Mouse (Mus musculus) lung, embryonic 14.5 days (tissue): ENCODE data around the gene H2-M10.3. TPM values are rescaled to one million over a fixed set of nuclear protein-coding genes. Genes with fewer than 3 reads are reported as not detected.
A peak's percentile ranks its signal among the peaks of the same experiment; 100 is the strongest.
"Not testable (repeated sequence)": the region's sequence is repeated elsewhere in the genome, so short reads cannot be mapped to it uniquely, and the experiment has no call there.

ENCODE experiments used
- ATAC-seq: fragments of 200-750 bp; cut with Nextera tagmentation; 2 replicates; pipeline ENCODE4 v1.8.0; 2017; ENCODE audit warnings: mild to moderate bottlenecking, moderate TSS enrichment, moderate library complexity; ENCODE audit not compliant: insufficient read depth
- DNase-seq: peaks from one replicate; pipeline ENCODE4 v3.0.0-alpha.2; 2015
- H3K27ac ChIP-seq: fragments of 300-500 bp; sonication (generic); 2 replicates; pipeline ENCODE4 v1.5.1; 2014; ENCODE audit warnings: low read depth, mild to moderate bottlenecking, moderate library complexity
- H3K27me3 ChIP-seq: fragments of 300-500 bp; sonication (generic); 2 replicates; pipeline ENCODE4 v1.6.1; 2014; ENCODE audit warnings: low read length, control low read depth; ENCODE audit not compliant: insufficient read depth
- H3K36me3 ChIP-seq: fragments of 300-500 bp; sonication (generic); 2 replicates; pipeline ENCODE4 v1.6.1; 2014; ENCODE audit warnings: control low read depth; ENCODE audit not compliant: insufficient read depth
- H3K4me1 ChIP-seq: fragments of 300-500 bp; sonication (generic); 2 replicates; pipeline ENCODE4 v1.6.1; 2014; ENCODE audit warnings: antibody characterized with exemption, control low read depth; ENCODE audit not compliant: insufficient read depth
- H3K4me2 ChIP-seq: fragments of 300-500 bp; sonication (generic); 2 replicates; pipeline ENCODE4 v1.6.1; 2014; ENCODE audit warnings: mild to moderate bottlenecking
- H3K4me3 ChIP-seq: fragments of 300-500 bp; sonication (generic); 2 replicates; pipeline ENCODE4 v1.5.1; 2014; ENCODE audit warnings: low read depth, low read length
- H3K9ac ChIP-seq: fragments of 300-500 bp; sonication (generic); 2 replicates; pipeline ENCODE4 v1.6.1; 2014
- H3K9me3 ChIP-seq: fragments of 300-500 bp; sonication (generic); 2 replicates; pipeline ENCODE4 v1.6.1; 2016; ENCODE audit warnings: low read depth, low read length, control low read depth
- CTCF ChIP-seq: IDR thresholded peaks from 2 replicates; pipeline ENCODE4 v1.5.1; 2016; ENCODE audit warnings: antibody characterized with exemption, low read depth
- WGBS: fragments of 180-500 bp; shearing (Covaris S2); extraction: QIAGEN DNeasy Blood & Tissue Kit; methylation state at CpG from one replicate; pipeline ENCODE4 v1.1.7; 2014; 5-methylcytosine and 5-hydroxymethylcytosine counted together
- polyA plus RNA-seq: library from polyadenylated mRNA; unstranded; fragments of >200 nt; fragmentation: Nextera tagmentation; extraction: Ambion mirVana; gene quantifications from 2 replicates; pipeline ENCODE4 v1.2.1, GENCODE M21; 2014

The H2-M10.3 gene
- polyA plus RNA-seq, 1 experiment from 2014 or later: not detected

DNA sequence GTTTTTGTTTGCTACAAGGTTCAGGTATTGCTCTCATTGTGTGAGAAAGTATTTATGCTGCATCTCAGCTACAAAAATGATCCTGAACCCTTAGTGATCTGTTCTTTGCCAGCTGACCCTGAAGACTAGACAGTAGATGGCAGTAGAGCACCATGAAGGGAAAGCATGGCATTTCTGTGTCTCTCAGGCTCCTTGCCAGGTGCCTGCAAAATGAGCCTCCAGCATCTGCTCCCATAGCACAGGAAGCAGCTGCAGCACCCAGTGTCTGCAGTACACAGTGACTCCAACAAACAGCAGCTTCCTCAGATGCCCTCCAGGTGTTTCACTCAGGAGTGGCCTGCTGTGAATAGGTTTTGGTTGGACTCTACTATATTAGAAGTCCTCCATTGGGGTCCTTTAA lies 12.9 kb downstream of the H2-M10.3 start:
- H3K27ac ChIP-seq, H3K4me1 ChIP-seq, H3K9ac ChIP-seq, H3K4me2 ChIP-seq, H3K9me3 ChIP-seq, H3K4me3 ChIP-seq, H3K36me3 ChIP-seq, H3K27me3 ChIP-seq, ATAC-seq: not testable (repeated sequence)
- TF ChIP-seq CTCF: peak; percentile 72
- DNase-seq: peak; percentile 83

DNA sequence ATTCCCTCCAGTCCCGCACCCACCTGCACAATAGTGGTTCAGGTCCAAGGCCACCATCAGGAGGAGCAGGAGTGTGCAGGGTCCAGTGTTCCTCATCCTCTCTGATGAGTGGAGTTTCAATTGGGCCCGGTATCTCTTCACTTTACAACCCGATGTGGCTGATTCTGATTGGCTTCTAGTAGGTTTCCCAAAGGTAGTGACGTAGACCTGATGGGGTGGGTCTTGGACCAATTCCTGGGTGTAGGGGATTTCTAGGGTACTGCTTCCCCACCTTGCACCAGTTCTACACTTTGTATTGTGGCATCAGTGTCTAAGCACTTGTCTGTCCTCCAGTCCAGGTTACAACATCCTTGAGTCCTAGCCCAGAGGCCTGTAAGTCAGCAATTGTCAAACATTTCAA lies 42.2 kb downstream of the H2-M10.3 start, which contains the start of gene H2-M10.1:
TSS of gene H2-M10.1 (minus strand) at position 101 of the 400 bp plus-strand sequence.
- TF ChIP-seq CTCF: no peak
- H3K27ac ChIP-seq: no peak within 1 kb of the TSS
- DNase-seq (no peak), ATAC-seq (no peak)
- no peak within 1 kb of the TSS for H3K4me3 ChIP-seq
- H3K4me1 ChIP-seq: no peaks in the 10 kb centered on the region
- WGBS: 88% methylated on average over 4 of the region's 4 CpGs
- no peak within 1 kb of the TSS for H3K4me2 ChIP-seq
- no peaks in the 10 kb centered on the region for H3K27me3 ChIP-seq
- H3K36me3 ChIP-seq: no peaks in the 10 kb centered on the region
- no peak within 1 kb of the TSS for H3K9ac ChIP-seq
- H3K9me3 ChIP-seq: no peaks in the 10 kb centered on the region

DNA sequence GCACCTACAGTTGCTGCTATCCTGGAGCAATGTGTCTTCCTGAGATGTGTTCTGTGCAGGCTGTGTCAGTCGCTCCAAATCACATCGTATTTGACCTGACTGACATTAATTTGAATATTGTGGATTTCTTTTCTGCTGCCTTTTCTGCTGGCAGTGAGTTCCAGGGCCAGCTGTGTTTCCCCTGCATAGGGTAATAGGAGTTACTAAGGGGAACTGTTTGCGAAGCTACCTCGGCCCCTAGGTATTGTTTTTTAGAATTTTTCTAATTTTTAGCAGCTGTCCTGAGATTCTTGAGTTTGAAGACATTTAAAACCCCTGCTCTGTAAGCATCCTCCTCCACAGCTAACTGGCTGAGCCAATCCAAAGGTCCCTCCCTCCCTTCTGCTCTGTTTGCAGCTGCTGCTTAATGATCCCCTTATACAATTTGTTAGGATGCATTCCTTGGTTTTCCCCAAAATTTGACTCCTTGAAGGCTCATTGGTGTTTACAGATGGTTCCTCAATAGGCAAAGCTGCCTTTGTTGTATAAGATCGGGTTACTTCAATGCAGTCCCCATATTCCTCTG lies 52.4 kb downstream of the H2-M10.3 start:
- no peaks in the 10 kb centered on the region for H3K27me3 ChIP-seq
- H3K4me1 ChIP-seq: no peaks in the 10 kb centered on the region
- H3K4me3 ChIP-seq: peak overlapping the region; percentile 50
- ATAC-seq: no peak
- no peaks in the 10 kb centered on the region for H3K9me3 ChIP-seq
- DNase-seq: peak; percentile 2
- no peak overlapping the region for H3K9ac ChIP-seq
- no peaks in the 10 kb centered on the region for H3K36me3 ChIP-seq
- 25% methylated on average over 5 of the region's 5 CpGs for WGBS
- H3K27ac ChIP-seq: no peak overlapping the region
- peak overlapping the region; percentile 83 for H3K4me2 ChIP-seq
- TF ChIP-seq CTCF: no peak

DNA sequence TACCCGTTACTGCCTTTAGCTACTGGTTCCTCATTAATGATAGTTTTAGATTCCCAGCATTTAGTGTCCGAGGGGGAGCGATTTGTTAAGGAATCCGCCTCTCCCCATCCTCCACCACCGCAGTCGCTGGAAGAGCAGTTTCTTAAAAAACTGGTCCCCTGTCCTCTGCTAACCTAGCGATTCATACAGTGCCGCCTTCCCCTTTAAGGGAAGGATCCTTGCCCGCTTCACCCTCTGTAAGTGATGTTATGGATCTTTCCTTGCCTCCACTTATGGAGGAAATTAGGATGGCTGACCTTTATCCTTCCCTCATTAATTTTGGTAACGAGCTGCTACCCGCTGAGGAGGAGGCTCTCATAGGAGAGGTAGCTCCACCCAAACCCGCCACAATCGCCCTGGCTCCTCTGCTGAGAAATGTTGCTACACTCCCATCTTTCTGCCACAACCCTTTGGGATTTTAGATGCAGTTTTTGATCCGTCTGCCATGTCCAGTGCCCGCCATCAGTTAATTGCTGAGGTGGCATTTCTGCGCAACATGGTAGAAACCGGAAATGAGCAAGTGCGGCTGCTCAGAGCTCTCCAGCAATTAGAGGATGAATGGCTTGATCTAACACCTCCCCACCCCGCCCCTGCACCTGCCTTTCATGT lies 53.1 kb downstream of the H2-M10.3 start:
- DNase-seq (peak; percentile 63), ATAC-seq (peak; percentile 83)
- H3K4me2 ChIP-seq: peak overlapping the region; percentile 83
- no peaks in the 10 kb centered on the region for H3K27me3 ChIP-seq
- no peak for TF ChIP-seq CTCF
- H3K27ac ChIP-seq: no peak overlapping the region
- no peaks in the 10 kb centered on the region for H3K36me3 ChIP-seq
- under 1% methylated on average over 19 of the region's 19 CpGs for WGBS
- no peaks in the 10 kb centered on the region for H3K9me3 ChIP-seq
- H3K4me3 ChIP-seq: peak overlapping the region; percentile 50
- H3K9ac ChIP-seq: peak overlapping the region; percentile 62
- H3K4me1 ChIP-seq: no peaks in the 10 kb centered on the region

Other genes starting within 250 kb of the H2-M10.3 start
- not detected in 2 replicates for gene Gm19684, start 246.7 kb downstream of the H2-M10.3 start, polyA plus RNA-seq
- not detected in 2 replicates for gene Gm7030, start 239.0 kb downstream of the H2-M10.3 start, polyA plus RNA-seq
- gene Gm8909, start 199.9 kb downstream of the H2-M10.3 start, polyA plus RNA-seq: 44.4 and 51.4 TPM in 2 replicates
- 1.3 and 1.4 TPM in 2 replicates for gene H2-T3, start 178.1 kb downstream of the H2-M10.3 start, polyA plus RNA-seq
- 188 and 195 TPM in 2 replicates for gene Rpp21, start 110.3 kb downstream of the H2-M10.3 start, polyA plus RNA-seq
- 15.8 and 15.9 TPM in 2 replicates for gene Trim39, start 96.2 kb downstream of the H2-M10.3 start, polyA plus RNA-seq
- gene H2-M10.2, start 81.9 kb downstream of the H2-M10.3 start, polyA plus RNA-seq: 0.23 TPM in 1 of 2 replicates, not detected in the other
- not detected in 2 replicates for gene H2-M10.1, start 42.3 kb downstream of the H2-M10.3 start, polyA plus RNA-seq
- not detected in 2 replicates for gene H2-M10.4, start 93.9 kb upstream of the H2-M10.3 start, polyA plus RNA-seq
- gene H2-M11, start 178.7 kb upstream of the H2-M10.3 start, polyA plus RNA-seq: not detected in 2 replicates